Mouse (Mus musculus) testis, adult 2 months (tissue): ENCODE measurements at regions not wholly inside any gene's neighbourhood (a gene's known extent, or its start where the extent isn't known, plus 50 kb on each side); places are given as distances from the start of the nearest gene placed in this dataset.

Source experiments
- CTCF ChIP-seq: fragments of 200-500 bp; IDR thresholded peaks from 2 replicates; pipeline ENCODE4 v1.5.1; 2012; ENCODE audit warnings: low read depth, mild to moderate bottlenecking, inconsistent platforms, low read length, moderate library complexity; ENCODE audit not compliant: control insufficient read depth, insufficient read depth, insufficient replicate concordance
- POLR2A ChIP-seq: fragments of 200-500 bp; IDR thresholded peaks from 2 replicates; pipeline ENCODE4 v1.6.1; 2012; ENCODE audit warnings: low read depth, mild to moderate bottlenecking, inconsistent platforms, low read length, moderate library complexity; ENCODE audit not compliant: control insufficient read depth

- TF ChIP-seq POLR2A (no peak), CTCF (no peak)
These were observed 236.3 kb downstream of the Mef2c start for GRCm38 (mm10) chr13:83740101-83740500.
